Mouse (Mus musculus) spleen, adult 2 months (tissue): ENCODE measurements around the gene Pcbp3.

ENCODE experiments used
- CTCF ChIP-seq: fragments of 200-500 bp; IDR thresholded peaks from 2 replicates; pipeline ENCODE4 v1.5.1; 2011; ENCODE audit warnings: mild to moderate bottlenecking, inconsistent platforms; ENCODE audit not compliant: insufficient read depth, insufficient read length, insufficient replicate concordance; ENCODE audit errors: extremely low read depth
- POLR2A ChIP-seq: fragments of 200-500 bp; IDR thresholded peaks from 2 replicates; pipeline ENCODE4 v1.6.1; 2011; ENCODE audit warnings: low read depth, low read length, inconsistent platforms

- no peak for TF ChIP-seq CTCF
- no peak for TF ChIP-seq POLR2A
Measured at GRCm38 (mm10) chr10:76831151-76831550, 130.5 kb downstream of the Pcbp3 start.
